Mouse (Mus musculus) neural tube, embryonic 14.5 days (tissue): ENCODE measurements around the gene Pam. TPM values are rescaled to one million over a fixed set of nuclear protein-coding genes. Genes with fewer than 3 reads are reported as not detected.
"Not testable (repeated sequence)": the region's sequence is repeated elsewhere in the genome, so short reads cannot be mapped to it uniquely, and the experiment has no call there.

Source experiments
- ATAC-seq: fragments of 200-750 bp; cut with Nextera tagmentation; 2 replicates; pipeline ENCODE4 v1.8.0; 2017; ENCODE audit warnings: low read depth, mild to moderate bottlenecking, moderate TSS enrichment, moderate library complexity
- H3K27ac ChIP-seq: fragments of 300-500 bp; sonication (generic); 2 replicates; pipeline ENCODE4 v1.5.1; 2014; ENCODE audit warnings: low read depth, mild to moderate bottlenecking, control low read depth, low read length, moderate library complexity, mixed read lengths
- H3K27me3 ChIP-seq: fragments of 300-500 bp; sonication (generic); 2 replicates; pipeline ENCODE4 v1.6.1; 2014; ENCODE audit warnings: low read length; ENCODE audit not compliant: control insufficient read depth, insufficient read depth
- H3K36me3 ChIP-seq: fragments of 300-500 bp; sonication (generic); 2 replicates; pipeline ENCODE4 v1.6.1; 2014; ENCODE audit warnings: low read length, mixed read lengths; ENCODE audit not compliant: control insufficient read depth, insufficient read depth
- H3K4me1 ChIP-seq: fragments of 300-500 bp; sonication (generic); 2 replicates; pipeline ENCODE4 v1.6.1; 2014; ENCODE audit warnings: low read length; ENCODE audit not compliant: control insufficient read depth, insufficient read depth
- H3K4me2 ChIP-seq: fragments of 300-500 bp; sonication (generic); 2 replicates; pipeline ENCODE4 v1.6.1; 2014; ENCODE audit warnings: mild to moderate bottlenecking, low read depth, low read length, control low read depth
- H3K4me3 ChIP-seq: fragments of 300-500 bp; sonication (generic); 2 replicates; pipeline ENCODE4 v1.5.1; 2014; ENCODE audit warnings: low read depth, low read length, control low read depth, mixed read lengths
- H3K9ac ChIP-seq: fragments of 300-500 bp; sonication (generic); replicated peaks from 2 replicates; pipeline ENCODE4 v1.6.1; 2014; ENCODE audit warnings: low read depth, mild to moderate bottlenecking, control low read depth, low read length, mixed read lengths
- H3K9me3 ChIP-seq: fragments of 300-500 bp; sonication (generic); 2 replicates; pipeline ENCODE4 v1.6.1; 2016; ENCODE audit warnings: low read length; ENCODE audit not compliant: control insufficient read depth
- WGBS: fragments of 180-500 bp; shearing (Covaris S2); extraction: QIAGEN DNeasy Blood & Tissue Kit; methylation state at CpG from one replicate; pipeline ENCODE4 v1.1.7; 2014; 5-methylcytosine and 5-hydroxymethylcytosine counted together
- polyA plus RNA-seq: library from polyadenylated mRNA; unstranded; fragments of >200 nt; fragmentation: Nextera tagmentation; extraction: Ambion mirVana; gene quantifications from 2 replicates; pipeline ENCODE4 v1.2.1, GENCODE M21; 2014

Gene Pam
- polyA plus RNA-seq, 1 experiment from 2014 or later = 51.5 TPM

GRCm38 (mm10) chr1:98002561-98003425, 92.7 kb downstream of the Pam start:
- H3K4me2 ChIP-seq = no peak overlapping the region
- 71% methylated on average over 7 of the region's 7 CpGs for WGBS

GRCm38 (mm10) chr1:97999465-97999864, 96.0 kb downstream of the Pam start:
- Histone ChIP-seq H3K27ac (no peak overlapping the region), H3K4me1 (no peaks in the 10 kb centered on the region), H3K36me3 (no peaks in the 10 kb centered on the region), H3K9ac (no peak overlapping the region), H3K9me3 (no peaks in the 10 kb centered on the region), H3K27me3 (no peaks in the 10 kb centered on the region), H3K4me2 (no peak overlapping the region), H3K4me3 (no peak overlapping the region)
- no peak for ATAC-seq
- WGBS = 91% methylated on average over 2 of the region's 2 CpGs

More at GRCm38 (mm10) chr1:98002561-98003425, 92.7 kb downstream of the Pam start:
- Histone ChIP-seq H3K9ac (no peak overlapping the region), H3K27ac (no peak overlapping the region; the same call in 1 of the 2 replicates), H3K4me3 (no peak overlapping the region), H3K27me3 (no peaks in the 10 kb centered on the region), H3K36me3 (no peaks in the 10 kb centered on the region), H3K9me3 (no peaks in the 10 kb centered on the region), H3K4me1 (no peaks in the 10 kb centered on the region)
- ATAC-seq = no peak

- H3K27ac ChIP-seq, H3K27me3 ChIP-seq, ATAC-seq, H3K36me3 ChIP-seq, H3K4me1 ChIP-seq, H3K4me3 ChIP-seq, H3K9me3 ChIP-seq, H3K4me2 ChIP-seq, H3K9ac ChIP-seq: not testable (repeated sequence)
- 72% methylated on average over 5 of the region's 5 CpGs for WGBS
Measured at GRCm38 (mm10) chr1:97998961-97999360, 96.5 kb downstream of the Pam start.

- H3K27me3 ChIP-seq = no peaks in the 10 kb centered on the region
- H3K9ac ChIP-seq = no peak overlapping the region
- H3K9me3 ChIP-seq = no peaks in the 10 kb centered on the region
- no peak for ATAC-seq
- no peak overlapping the region for H3K27ac ChIP-seq
- H3K4me3 ChIP-seq = no peak overlapping the region
- no peaks in the 10 kb centered on the region for H3K36me3 ChIP-seq
- H3K4me1 ChIP-seq = no peaks in the 10 kb centered on the region
- 96% methylated on average over 1 of the region's 1 CpGs for WGBS
- H3K4me2 ChIP-seq = no peak overlapping the region
Measured at GRCm38 (mm10) chr1:97997088-97997487, 98.4 kb downstream of the Pam start.

DNA sequence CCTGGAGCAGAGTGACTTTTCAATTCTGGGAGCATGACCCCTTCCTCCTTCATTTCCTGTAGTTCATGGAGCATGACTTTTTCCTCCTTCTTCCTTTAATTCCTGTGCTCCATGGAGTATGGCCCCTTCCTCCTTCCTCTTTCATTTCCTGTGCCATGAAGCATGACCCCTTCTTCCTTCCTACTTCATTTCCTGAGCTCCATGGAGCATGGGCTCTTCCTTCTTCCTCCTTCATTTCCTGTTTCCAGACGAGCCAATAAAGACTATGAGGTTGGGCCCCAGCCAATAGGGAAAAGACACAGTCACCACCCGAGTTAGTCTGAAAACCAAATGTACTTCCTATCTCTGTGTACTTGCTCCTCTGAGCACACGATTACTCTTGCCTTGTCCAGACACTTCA, 103.5 kb downstream of the Pam start:
- Histone ChIP-seq H3K27me3 (no peaks in the 10 kb centered on the region), H3K9me3 (no peaks in the 10 kb centered on the region), H3K4me3 (no peak overlapping the region), H3K4me2 (no peak overlapping the region), H3K27ac (no peak overlapping the region), H3K9ac (no peak overlapping the region), H3K4me1 (no peaks in the 10 kb centered on the region), H3K36me3 (no peaks in the 10 kb centered on the region)
- 91% methylated on average over 3 of the region's 3 CpGs for WGBS
- ATAC-seq = no peak

DNA sequence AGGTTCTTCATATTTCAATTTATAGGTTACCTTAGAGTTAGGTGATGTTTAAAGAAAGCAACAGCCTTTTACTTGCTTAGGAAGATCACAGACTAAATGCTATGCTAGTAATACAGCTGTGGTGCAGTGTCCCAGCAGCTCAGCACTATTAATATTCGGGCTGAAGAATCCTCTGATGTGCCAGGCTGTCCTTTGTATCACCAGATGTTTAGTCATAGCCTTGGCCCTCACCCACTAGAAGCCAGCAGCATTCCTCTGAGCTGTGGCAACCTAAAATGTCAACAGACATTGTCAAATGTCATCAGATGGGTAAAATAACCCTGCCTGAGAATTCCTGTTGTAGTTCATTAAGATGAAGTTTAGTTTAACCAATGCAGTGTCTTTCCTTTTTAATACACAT, 112.3 kb downstream of the Pam start:
- H3K27me3 ChIP-seq = no peaks in the 10 kb centered on the region
- 87% methylated on average over 1 of the region's 1 CpGs for WGBS
- no peak overlapping the region for H3K4me2 ChIP-seq
- no peaks in the 10 kb centered on the region for H3K9me3 ChIP-seq
- H3K9ac ChIP-seq = no peak overlapping the region
- no peak for ATAC-seq
- no peak overlapping the region for H3K4me3 ChIP-seq
- no peak overlapping the region for H3K27ac ChIP-seq
- H3K36me3 ChIP-seq = no peaks in the 10 kb centered on the region
- H3K4me1 ChIP-seq = no peaks in the 10 kb centered on the region

DNA sequence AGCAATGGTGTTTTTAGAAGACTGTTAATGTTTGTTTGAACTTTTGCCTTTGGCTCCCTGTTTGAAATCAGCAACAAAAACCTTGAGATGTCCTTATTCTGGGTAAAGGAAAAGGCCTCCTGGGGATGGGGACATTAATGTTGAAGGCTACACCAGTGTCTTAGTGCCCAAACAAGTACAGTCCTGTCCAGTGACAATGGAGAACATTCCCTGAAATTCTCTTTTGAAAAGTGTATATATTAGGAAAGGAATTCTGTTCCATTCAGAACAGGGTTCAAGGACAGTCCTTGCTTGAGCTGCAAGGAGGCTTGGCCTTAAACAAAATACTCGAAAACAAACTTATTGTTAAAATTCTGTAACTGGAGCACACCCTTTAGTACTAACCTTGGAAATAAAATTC, 116.0 kb downstream of the Pam start:
- no peaks in the 10 kb centered on the region for H3K36me3 ChIP-seq

DNA sequence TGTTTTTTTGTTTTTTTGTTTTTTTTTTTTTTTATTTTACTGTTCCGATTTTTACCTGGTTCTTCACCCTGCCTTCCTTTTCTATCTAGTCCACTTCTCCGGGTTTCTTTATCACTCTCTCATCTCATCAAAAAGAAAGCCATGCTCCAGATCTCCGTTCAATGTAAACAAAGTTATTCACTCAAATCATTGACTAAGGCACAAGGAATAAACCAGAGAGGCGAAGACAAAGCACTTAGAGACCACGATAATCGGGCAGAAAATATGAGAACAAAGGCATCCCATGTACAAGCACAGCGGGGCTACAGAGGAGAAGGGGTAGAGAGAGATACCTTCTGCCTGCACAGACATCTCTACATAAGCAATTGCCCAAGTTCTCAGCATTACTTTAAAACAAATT, 117.9 kb downstream of the Pam start:
- 14% methylated on average over 7 of the region's 7 CpGs for WGBS
- no peaks in the 10 kb centered on the region for H3K36me3 ChIP-seq
- no peaks in the 10 kb centered on the region for H3K9me3 ChIP-seq
- peak overlapping the region; percentile 86 for H3K9ac ChIP-seq
- peak overlapping the region; percentile 72 for H3K4me3 ChIP-seq
- peaks cover 11% of the 10 kb centered on the region; the same call in 1 of the 2 replicates for H3K4me1 ChIP-seq
- ATAC-seq = no peak
- peak overlapping the region; percentile 82 for H3K4me2 ChIP-seq
- H3K27me3 ChIP-seq = no peaks in the 10 kb centered on the region
- H3K27ac ChIP-seq = peak overlapping the region; percentile 93; the same call in 1 of the 2 replicates

More for the DNA sequence above, 116.0 kb downstream of the Pam start:
- 72% methylated on average over 1 of the region's 1 CpGs for WGBS
- no peak overlapping the region for H3K4me3 ChIP-seq
- H3K27ac ChIP-seq = no peak overlapping the region
- ATAC-seq = no peak
- H3K9ac ChIP-seq = no peak overlapping the region
- H3K9me3 ChIP-seq = no peaks in the 10 kb centered on the region
- H3K27me3 ChIP-seq = no peaks in the 10 kb centered on the region
- H3K4me2 ChIP-seq = no peak overlapping the region
- peaks cover 11% of the 10 kb centered on the region; the same call in 1 of the 2 replicates for H3K4me1 ChIP-seq

DNA sequence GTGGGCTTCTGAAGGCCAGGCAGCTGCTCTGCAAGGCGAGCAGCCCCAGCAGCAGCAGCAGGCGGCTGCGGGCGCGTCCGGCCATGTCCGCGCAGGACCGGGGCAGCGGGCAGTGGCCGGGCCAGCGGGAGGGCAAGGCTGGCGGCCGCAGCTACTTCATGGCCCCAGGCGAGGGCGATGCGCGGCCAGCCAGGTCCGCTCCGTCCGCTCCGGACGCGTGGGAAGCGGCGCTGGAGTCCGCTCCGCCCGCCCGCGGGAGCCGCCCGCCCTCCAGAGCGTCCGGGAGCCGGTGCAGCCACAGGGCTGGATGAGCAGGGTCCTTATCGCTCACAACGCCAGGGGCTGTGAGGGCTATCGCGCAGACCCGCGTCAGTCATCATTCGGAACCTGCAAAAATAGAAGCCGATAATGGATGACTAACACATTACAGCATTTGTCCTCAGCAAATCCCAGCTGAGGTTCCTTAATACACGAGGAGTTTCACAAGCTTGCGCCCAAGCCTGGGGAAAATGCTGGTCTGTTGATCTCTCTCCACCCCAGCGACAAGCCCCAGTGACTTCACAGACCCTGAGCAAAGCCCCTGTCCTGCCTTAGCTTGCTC, 118.5 kb downstream of the Pam start:
- Histone ChIP-seq H3K4me3 (peak overlapping the region; percentile 72), H3K27me3 (no peaks in the 10 kb centered on the region), H3K4me2 (peak overlapping the region; percentile 82), H3K4me1 (peaks cover 11% of the 10 kb centered on the region; the same call in 1 of the 2 replicates), H3K9me3 (no peaks in the 10 kb centered on the region), H3K27ac (peak overlapping the region; percentile 93), H3K9ac (peak overlapping the region; percentile 86), H3K36me3 (no peaks in the 10 kb centered on the region)
- ATAC-seq = peak; percentile 91
- WGBS = under 1% methylated on average over 47 of the region's 47 CpGs
